Comparison of ENCODE assay signal across 8 mouse cellular contexts in the genomic region with DNA sequence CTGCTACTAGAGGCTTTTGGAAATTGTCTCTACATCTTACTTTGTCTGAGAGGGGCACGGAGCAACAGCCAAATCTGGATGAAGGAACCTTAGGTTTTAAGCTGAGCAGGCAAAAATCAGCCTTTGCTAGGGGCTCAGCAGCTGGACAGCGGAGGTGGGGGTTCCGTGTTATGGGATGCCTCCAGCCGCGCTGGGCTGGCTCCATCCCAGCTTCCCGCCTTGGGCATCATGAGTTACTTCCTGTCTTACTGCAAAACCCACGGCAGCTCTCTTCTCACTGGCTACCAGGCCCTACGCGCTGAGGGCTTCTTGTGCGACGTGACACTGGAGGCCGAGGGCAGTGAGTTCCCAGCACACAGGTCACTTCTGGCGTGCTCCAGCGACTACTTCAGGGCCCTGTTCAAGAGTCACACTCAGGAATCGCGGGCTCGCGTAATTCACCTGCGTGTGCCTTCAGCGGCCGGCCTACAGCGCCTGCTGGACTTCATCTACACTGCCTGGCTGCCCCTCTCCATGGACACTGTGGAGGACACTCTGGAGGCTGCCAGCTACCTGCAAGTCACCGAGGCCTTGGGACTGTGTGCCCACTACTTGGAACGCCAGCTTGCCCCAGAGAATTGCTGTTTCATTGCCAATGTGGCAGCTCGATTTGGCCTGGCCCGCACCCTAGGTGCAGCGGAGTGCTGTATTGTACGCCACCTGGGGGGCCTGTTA. TPM values are rescaled to one million over a fixed set of nuclear protein-coding genes. Genes with fewer than 3 reads are reported as not detected.
A peak's percentile ranks its signal among the peaks of the same experiment; 100 is the strongest.
DNase-seq lines count a peak whose midpoint lies in the region; ATAC-seq and TF ChIP-seq lines count a peak whose summit lies in the region.

Klhl34 (plus strand) TSS at position 229 of the 714 bp plus-strand sequence.

- H3K4me2 ChIP-seq in heart, embryonic 12.5 days: peak within 1 kb of the TSS; percentile 92
- peak within 1 kb of the TSS; percentile 47 for H3K4me2 ChIP-seq in liver, embryonic 12.5 days
- H3K4me2 ChIP-seq in stomach, embryonic 15.5 days: peak within 1 kb of the TSS; percentile 58

- no peak for TF ChIP-seq CTCF in left cerebral cortex, adult 2 months (IDR thresholded peaks at IDR 0.05)

- no peaks in the 10 kb centered on the region for H3K9me3 ChIP-seq in heart, embryonic 12.5 days (replicated peaks)
- no peaks in the 10 kb centered on the region for H3K9me3 ChIP-seq in liver, embryonic 12.5 days (replicated peaks)
- H3K9me3 ChIP-seq in stomach, embryonic 15.5 days: no peaks in the 10 kb centered on the region

- no peaks in the 10 kb centered on the region for H3K4me1 ChIP-seq in heart, embryonic 12.5 days (replicated peaks)
- H3K4me1 ChIP-seq in liver, embryonic 12.5 days: no peaks in the 10 kb centered on the region
- no peaks in the 10 kb centered on the region for H3K4me1 ChIP-seq in stomach, embryonic 15.5 days

- H3K9ac ChIP-seq in heart, embryonic 12.5 days: peak within 1 kb of the TSS; percentile 24; the same call in 1 of the 2 replicates
- no peak within 1 kb of the TSS for H3K9ac ChIP-seq in liver, embryonic 12.5 days
- H3K9ac ChIP-seq in stomach, embryonic 15.5 days: no peak within 1 kb of the TSS

- no peak within 1 kb of the TSS for H3K4me3 ChIP-seq in left cerebral cortex, adult 2 months
- peak within 1 kb of the TSS; percentile 47 for H3K4me3 ChIP-seq in heart, embryonic 12.5 days
- no peak within 1 kb of the TSS for H3K4me3 ChIP-seq in liver, embryonic 12.5 days
- peak within 1 kb of the TSS; percentile 22 for H3K4me3 ChIP-seq in stomach, embryonic 15.5 days (replicated peaks)

- intact Hi-C loops in left cerebral cortex, adult 2 months (cut with DNase I): no loop called here
- intact Hi-C loops in left cerebral cortex, postnatal 36 days (cut with DNase I): no loop called here
- intact Hi-C loops in left cerebral cortex, postnatal 14 days (cut with DNase I): no loop called here

- peak; percentile 61; the same call in 1 of the 2 replicates for ATAC-seq in heart, embryonic 12.5 days (ENCODE audit: insufficient number of reproducible peaks, low FRiP score)
- ATAC-seq in liver, embryonic 12.5 days: no peak
- no peak; the same call in 1 of the 2 replicates for ATAC-seq in stomach, embryonic 15.5 days (ENCODE audit: insufficient read depth, low FRiP score, low read depth)

- H3K27ac ChIP-seq in left cerebral cortex, adult 2 months: peak within 1 kb of the TSS; percentile 40; the same call in 1 of the 2 replicates
- no peak within 1 kb of the TSS for H3K27ac ChIP-seq in heart, embryonic 12.5 days (ENCODE audit: poor library complexity, severe bottlenecking)
- H3K27ac ChIP-seq in liver, embryonic 12.5 days: no peak within 1 kb of the TSS
- H3K27ac ChIP-seq in stomach, embryonic 15.5 days: no peak within 1 kb of the TSS

- H3K27me3 ChIP-seq in heart, embryonic 12.5 days (replicated peaks): peaks cover 14% of the 10 kb centered on the region
- peaks cover 16% of the 10 kb centered on the region; the same call in 1 of the 2 replicates for H3K27me3 ChIP-seq in liver, embryonic 12.5 days (replicated peaks)
- no peaks in the 10 kb centered on the region for H3K27me3 ChIP-seq in stomach, embryonic 15.5 days (replicated peaks)

- 28% methylated on average over 28 of the region's 28 CpGs for WGBS in heart, embryonic 12.5 days
- 23% methylated on average over 28 of the region's 28 CpGs for WGBS in liver, embryonic 12.5 days (ENCODE audit: insufficient replicate concordance)
- WGBS in stomach, embryonic 15.5 days: 45% methylated on average over 28 of the region's 28 CpGs

- H3K36me3 ChIP-seq in heart, embryonic 12.5 days: no peaks in the 10 kb centered on the region
- no peaks in the 10 kb centered on the region for H3K36me3 ChIP-seq in liver, embryonic 12.5 days
- H3K36me3 ChIP-seq in stomach, embryonic 15.5 days: no peaks in the 10 kb centered on the region

- DNase-seq in left cerebral cortex, adult 2 months (ENCODE audit: extremely low spot score in 1 of 2, low spot score in 2 of 2): no peak
- no peak for DNase-seq in left cerebral cortex, postnatal 36 days (ENCODE audit: low spot score in 2 of 2)
- peak; percentile 43 to 47 for DNase-seq in cerebellum, postnatal 36 days
- DNase-seq in urinary bladder, postnatal 10 days (ENCODE audit: low spot score): no peak
- no peak for DNase-seq in left cerebral cortex, postnatal 14 days (ENCODE audit: low spot score in 2 of 2)

RNA-seq across cellular contexts. Expression of gene Klhl34, which starts in this region (rescaled TPM):
- under 1 TPM in 1 of 2 experiments, not detected in 1; 0.16 TPM for total RNA-seq in left cerebral cortex, adult 2 months (2021)
- not detected for total RNA-seq in left cerebral cortex, postnatal 36 days (2021)
- 0.19 and 0.31 TPM in 2 replicates for polyA plus RNA-seq in heart, embryonic 12.5 days (2016; fragmentation: Nextera tagmentation; extraction: Ambion mirVana)
- not detected in 2 replicates for polyA plus RNA-seq in liver, embryonic 12.5 days (2016; fragmentation: Nextera tagmentation; extraction: Ambion mirVana)
- 0.30 and 0.42 TPM in 2 replicates for polyA plus RNA-seq in stomach, embryonic 15.5 days (2015; fragmentation: Nextera tagmentation; extraction: Ambion mirVana)
- not detected for total RNA-seq in left cerebral cortex, postnatal 14 days (2021)

Comparison
In these comparisons a context has a peak if more than half of its experiments do, and no peak if none do; other contexts are left out.
1. Peak in ATAC-seq, H3K4me3 ChIP-seq, H3K9ac ChIP-seq and H3K4me2 ChIP-seq in heart, embryonic 12.5 days; RNA of the gene not detected or under 1 TPM.
2. DNase-seq: peak in cerebellum, postnatal 36 days (2 of 2); none in left cerebral cortex, adult 2 months (0 of 2), left cerebral cortex, postnatal 36 days (0 of 2), urinary bladder, postnatal 10 days (single experiment) and left cerebral cortex, postnatal 14 days (0 of 2).
3. Peak in every context shown above with its lines, with median percentiles within 50 percentile points of each other: H3K4me2 ChIP-seq.